Mouse (Mus musculus): ENCODE results near the gene Kdelc2. TPM values are rescaled to one million over a fixed set of nuclear protein-coding genes. Genes with fewer than 3 reads are reported as not detected.

Gene Kdelc2
- polyA plus RNA-seq, 2 experiments: 13.6 to 22.8 TPM

DNA sequence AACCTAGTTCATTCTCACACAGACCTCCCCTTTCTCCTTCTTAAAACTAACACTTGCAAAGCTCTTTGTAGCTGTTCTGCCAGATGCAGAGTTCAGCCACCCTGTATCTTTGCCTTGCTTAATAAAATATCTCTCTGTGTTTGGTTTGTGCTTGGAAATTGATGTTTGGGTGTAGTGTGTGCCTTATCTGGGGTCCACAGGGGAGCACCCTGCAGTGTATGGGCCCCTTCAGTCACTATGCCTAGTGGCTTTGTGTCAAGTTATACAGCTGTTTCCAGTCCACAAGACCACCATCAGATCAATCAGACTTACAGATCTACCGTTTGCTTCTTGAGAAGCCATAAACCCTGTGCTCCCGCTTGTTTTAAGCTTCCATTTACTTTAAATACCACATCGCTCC, 25.6 kb downstream of the Kdelc2 start:
- Histone ChIP-seq H3K9me3 (ENCODE audit: control insufficient read depth, low read length) (no peaks in the 10 kb centered on the region), H3K36me3 (ENCODE audit: control insufficient read depth, insufficient read depth, low read length) (no peaks in the 10 kb centered on the region), H3K27ac (replicated peaks; ENCODE audit: low read depth, low read length) (no peak overlapping the region), H3K4me1 (ENCODE audit: control insufficient read depth, insufficient read depth, low read length) (peaks cover 7% of the 10 kb centered on the region), H3K9ac (ENCODE audit: low read depth, low read length, severe bottlenecking) (no peak overlapping the region), H3K4me3 (replicated peaks; ENCODE audit: low read length) (no peak overlapping the region), H3K4me2 (replicated peaks; ENCODE audit: low read depth, low read length, severe bottlenecking) (no peak overlapping the region), H3K27me3 (ENCODE audit: control insufficient read depth, insufficient read depth, low read length) (no peaks in the 10 kb centered on the region)
- TF ChIP-seq POLR2A (IDR thresholded peaks at IDR 0.05; ENCODE audit: borderline replicate concordance, extremely low read depth, insufficient read depth, insufficient read length): no peak
- DNase-seq (ENCODE audit: low spot score): no peak
- 74% methylated on average over 3 of the region's 3 CpGs for WGBS
- no peak for ATAC-seq (ENCODE audit: low FRiP score, low read depth)

DNA sequence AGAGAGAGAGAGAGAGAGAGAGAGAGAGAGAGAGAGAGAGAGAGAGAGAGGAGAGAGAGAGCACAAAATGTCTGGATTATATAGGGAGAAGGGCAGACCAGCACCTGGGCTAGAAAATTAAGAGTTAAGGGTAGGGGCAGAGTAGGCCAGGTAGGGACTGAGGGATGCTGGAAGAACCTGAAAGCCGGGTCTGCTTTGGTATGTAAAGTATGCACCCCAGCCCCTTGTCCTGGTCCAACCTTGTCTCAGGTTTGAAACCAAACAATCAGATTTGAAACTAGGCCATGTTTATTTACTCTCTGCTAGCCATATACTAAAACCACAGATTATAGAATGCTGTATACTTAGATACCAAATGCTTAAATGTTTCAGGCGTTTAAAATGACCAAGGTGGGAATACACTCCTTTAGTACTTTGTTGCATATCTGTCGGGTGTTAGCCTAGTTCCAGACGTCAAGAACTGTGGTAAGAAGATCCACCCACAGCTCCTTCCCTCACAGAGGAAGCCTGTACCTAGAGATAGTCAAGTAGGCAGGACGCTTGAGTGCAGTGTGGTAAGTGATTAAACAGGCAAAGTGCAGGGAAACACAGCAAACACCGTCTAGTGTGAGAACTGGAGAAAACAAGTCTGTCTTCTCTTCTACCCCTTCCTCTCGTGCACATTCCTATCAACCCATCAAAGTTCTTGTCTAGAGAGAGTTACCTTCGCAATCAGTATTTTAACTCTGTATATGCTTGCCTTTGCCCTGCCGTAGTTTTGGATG, 38.5 kb downstream of the Kdelc2 start:
- H3K9me3 ChIP-seq (ENCODE audit: control insufficient read depth, low read length): no peaks in the 10 kb centered on the region
- ATAC-seq (ENCODE audit: low FRiP score, low read depth) (no peak), DNase-seq (ENCODE audit: low spot score) (no peak)
- no peaks in the 10 kb centered on the region for H3K4me1 ChIP-seq (ENCODE audit: control insufficient read depth, insufficient read depth, low read length)
- H3K27ac ChIP-seq (replicated peaks; ENCODE audit: low read depth, low read length): no peak overlapping the region
- no peaks in the 10 kb centered on the region for H3K27me3 ChIP-seq (ENCODE audit: control insufficient read depth, insufficient read depth, low read length)
- no peaks in the 10 kb centered on the region for H3K36me3 ChIP-seq (ENCODE audit: control insufficient read depth, insufficient read depth, low read length)
- WGBS: 58% methylated on average over 9 of the region's 9 CpGs
- no peak overlapping the region for H3K4me3 ChIP-seq (replicated peaks; ENCODE audit: low read length)
- no peak overlapping the region for H3K4me2 ChIP-seq (replicated peaks; ENCODE audit: low read depth, low read length, severe bottlenecking)
- TF ChIP-seq POLR2A (IDR thresholded peaks at IDR 0.05; ENCODE audit: borderline replicate concordance, extremely low read depth, insufficient read depth, insufficient read length): no peak
- H3K9ac ChIP-seq (ENCODE audit: low read depth, low read length, severe bottlenecking): no peak overlapping the region

DNA sequence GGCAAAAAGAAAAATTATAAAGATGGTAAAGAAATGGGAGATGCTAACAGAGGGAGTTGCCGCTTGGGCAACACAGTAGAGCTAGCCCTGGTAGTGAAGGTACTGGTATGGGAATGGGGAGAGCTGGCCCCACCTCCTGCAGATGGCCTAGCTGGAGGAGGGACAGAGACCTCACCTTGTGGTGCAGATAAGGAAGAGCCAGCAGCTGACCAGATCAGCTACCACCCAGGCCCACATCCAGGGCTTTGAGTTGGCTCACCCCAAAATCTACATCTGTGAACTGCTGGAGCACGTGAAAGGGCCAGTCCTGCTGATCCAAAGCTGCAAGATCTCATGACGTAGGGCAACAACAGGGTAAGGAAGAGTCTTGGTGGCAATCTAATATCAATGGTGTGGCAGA, 42.9 kb downstream of the Kdelc2 start:
- Histone ChIP-seq H3K27ac (replicated peaks; ENCODE audit: low read depth, low read length) (no peak overlapping the region), H3K36me3 (ENCODE audit: control insufficient read depth, insufficient read depth, low read length) (no peaks in the 10 kb centered on the region), H3K4me2 (replicated peaks; ENCODE audit: low read depth, low read length, severe bottlenecking) (no peak overlapping the region), H3K27me3 (ENCODE audit: control insufficient read depth, insufficient read depth, low read length) (no peaks in the 10 kb centered on the region), H3K9ac (ENCODE audit: low read depth, low read length, severe bottlenecking) (no peak overlapping the region), H3K4me1 (ENCODE audit: control insufficient read depth, insufficient read depth, low read length) (no peaks in the 10 kb centered on the region), H3K9me3 (ENCODE audit: control insufficient read depth, low read length) (no peaks in the 10 kb centered on the region), H3K4me3 (replicated peaks; ENCODE audit: low read length) (no peak overlapping the region)
- DNase-seq (ENCODE audit: low spot score) (no peak), ATAC-seq (ENCODE audit: low FRiP score, low read depth) (no peak)
- no peak for TF ChIP-seq POLR2A (IDR thresholded peaks at IDR 0.05; ENCODE audit: borderline replicate concordance, extremely low read depth, insufficient read depth, insufficient read length)
- 91% methylated on average over 3 of the region's 3 CpGs for WGBS

DNA sequence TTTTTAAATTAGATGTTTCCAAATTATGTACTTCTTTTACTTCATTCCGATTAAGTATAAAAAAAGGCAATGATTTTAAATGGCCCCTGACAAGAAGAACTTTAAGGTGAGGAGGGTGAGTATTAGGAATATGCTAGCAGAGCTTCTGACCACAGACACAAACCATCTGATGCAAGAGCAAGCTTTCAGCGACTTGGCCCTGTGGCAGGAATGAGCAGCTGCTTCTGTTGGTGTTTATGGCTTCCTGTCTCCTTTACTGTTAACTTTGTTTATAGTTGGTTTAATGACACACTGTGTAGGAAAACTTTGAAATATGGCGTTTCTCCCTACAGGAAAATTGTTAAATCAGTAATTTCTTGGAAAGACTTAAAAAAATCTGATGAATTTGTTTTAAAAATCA, 43.8 kb downstream of the Kdelc2 start:
- no peak overlapping the region for H3K4me2 ChIP-seq (replicated peaks; ENCODE audit: low read depth, low read length, severe bottlenecking)
- 29% methylated on average over 3 of the region's 3 CpGs for WGBS
- H3K27ac ChIP-seq (replicated peaks; ENCODE audit: low read depth, low read length): no peak overlapping the region
- H3K36me3 ChIP-seq (ENCODE audit: control insufficient read depth, insufficient read depth, low read length): no peaks in the 10 kb centered on the region
- H3K9me3 ChIP-seq (ENCODE audit: control insufficient read depth, low read length): no peaks in the 10 kb centered on the region
- H3K4me3 ChIP-seq (replicated peaks; ENCODE audit: low read length): no peak overlapping the region
- TF ChIP-seq POLR2A (IDR thresholded peaks at IDR 0.05; ENCODE audit: borderline replicate concordance, extremely low read depth, insufficient read depth, insufficient read length): no peak
- H3K27me3 ChIP-seq (ENCODE audit: control insufficient read depth, insufficient read depth, low read length): no peaks in the 10 kb centered on the region
- no peaks in the 10 kb centered on the region for H3K4me1 ChIP-seq (ENCODE audit: control insufficient read depth, insufficient read depth, low read length)
- ATAC-seq (ENCODE audit: low FRiP score, low read depth) (no peak), DNase-seq (ENCODE audit: low spot score) (no peak)
- no peak overlapping the region for H3K9ac ChIP-seq (ENCODE audit: low read depth, low read length, severe bottlenecking)

DNA sequence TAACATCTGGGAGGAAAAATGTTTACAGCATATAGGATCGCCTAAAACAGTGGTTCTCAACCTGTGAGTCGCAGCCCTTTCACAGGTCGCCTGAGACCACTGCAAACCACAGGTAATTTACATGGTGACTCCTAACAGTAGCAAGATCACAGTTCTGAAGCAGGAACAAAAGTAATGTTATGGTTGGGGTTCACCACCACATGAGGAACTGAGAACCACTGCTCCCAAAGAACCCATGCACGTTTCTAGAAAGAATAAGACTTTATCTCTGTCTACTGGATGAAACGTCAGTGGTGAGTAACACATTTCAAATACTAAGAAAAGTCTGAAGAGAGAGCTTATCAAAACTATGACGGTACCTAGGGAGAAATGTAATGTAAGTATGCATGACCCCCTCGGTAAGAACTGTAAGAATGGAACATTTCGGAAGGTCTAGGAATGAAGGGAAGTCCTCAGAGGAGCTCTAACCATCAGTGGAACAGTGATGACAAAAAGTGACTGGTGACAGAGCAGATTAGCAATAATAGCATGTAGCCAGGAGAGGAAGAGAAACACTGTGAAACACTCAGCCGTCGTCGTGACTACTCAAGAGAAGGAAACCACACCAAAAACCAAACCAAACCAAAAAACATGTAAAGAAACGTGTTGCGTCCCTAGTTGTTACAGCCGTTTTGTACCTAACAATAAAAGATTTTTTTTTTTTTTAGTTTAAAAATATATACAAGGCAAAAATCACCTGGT, 52.2 kb downstream of the Kdelc2 start:
- 92% methylated on average over 14 of the region's 14 CpGs for WGBS
- Histone ChIP-seq H3K27me3 (ENCODE audit: control insufficient read depth, insufficient read depth, low read length) (no peaks in the 10 kb centered on the region), H3K4me1 (ENCODE audit: control insufficient read depth, insufficient read depth, low read length) (no peaks in the 10 kb centered on the region), H3K4me2 (replicated peaks; ENCODE audit: low read depth, low read length, severe bottlenecking) (no peak overlapping the region), H3K36me3 (ENCODE audit: control insufficient read depth, insufficient read depth, low read length) (peaks cover 36% of the 10 kb centered on the region), H3K9ac (ENCODE audit: low read depth, low read length, severe bottlenecking) (no peak overlapping the region), H3K4me3 (replicated peaks; ENCODE audit: low read length) (no peak overlapping the region), H3K9me3 (ENCODE audit: control insufficient read depth, low read length) (no peaks in the 10 kb centered on the region), H3K27ac (replicated peaks; ENCODE audit: low read depth, low read length) (no peak overlapping the region)
- TF ChIP-seq POLR2A (IDR thresholded peaks at IDR 0.05; ENCODE audit: borderline replicate concordance, extremely low read depth, insufficient read depth, insufficient read length): no peak
- DNase-seq (ENCODE audit: low spot score): no peak
- ATAC-seq (ENCODE audit: low FRiP score, low read depth): no peak
